Mouse (Mus musculus): ENCODE data around the gene Slc7a15. TPM values are rescaled to one million over a fixed set of nuclear protein-coding genes. Genes with fewer than 3 reads are reported as not detected.

Slc7a15 gene
- polyA plus RNA-seq, 1 experiment from 2014 or later, result not detected

- H3K9ac ChIP-seq (ENCODE audit: low read length), result no peak overlapping the region
- no peaks in the 10 kb centered on the region for H3K36me3 ChIP-seq (ENCODE audit: control insufficient read depth, insufficient read depth, low read length)
- no peak overlapping the region for H3K4me3 ChIP-seq (ENCODE audit: low read depth, low read length)
- ATAC-seq (ENCODE audit: insufficient number of reproducible peaks, low FRiP score, low TSS enrichment, low read depth) (no peak), DNase-seq (ENCODE audit: low spot score) (no peak)
- no peak overlapping the region for H3K4me2 ChIP-seq (ENCODE audit: low read depth, severe bottlenecking)
- WGBS, result 74% methylated on average over 4 of the region's 4 CpGs
- H3K4me1 ChIP-seq (ENCODE audit: control insufficient read depth, insufficient read depth, low read length), result no peaks in the 10 kb centered on the region
- H3K27ac ChIP-seq (replicated peaks; ENCODE audit: low read depth, low read length), result no peak overlapping the region
- H3K9me3 ChIP-seq (ENCODE audit: control insufficient read depth, low read length), result no peaks in the 10 kb centered on the region
- H3K27me3 ChIP-seq (ENCODE audit: control insufficient read depth, insufficient read depth, low read length), result no peaks in the 10 kb centered on the region
These were observed 109.8 kb downstream of the Slc7a15 start for GRCm38 (mm10) chr12:8489098-8489497.

- Histone ChIP-seq H3K4me1 (ENCODE audit: control insufficient read depth, insufficient read depth, low read length) (no peaks in the 10 kb centered on the region), H3K4me2 (ENCODE audit: low read depth, severe bottlenecking) (no peak overlapping the region), H3K9me3 (ENCODE audit: control insufficient read depth, low read length) (no peaks in the 10 kb centered on the region), H3K36me3 (ENCODE audit: control insufficient read depth, insufficient read depth, low read length) (no peaks in the 10 kb centered on the region), H3K27ac (replicated peaks; ENCODE audit: low read depth, low read length) (no peak overlapping the region), H3K27me3 (ENCODE audit: control insufficient read depth, insufficient read depth, low read length) (no peaks in the 10 kb centered on the region), H3K4me3 (ENCODE audit: low read depth, low read length) (no peak overlapping the region), H3K9ac (ENCODE audit: low read length) (no peak overlapping the region)
- ATAC-seq (ENCODE audit: insufficient number of reproducible peaks, low FRiP score, low TSS enrichment, low read depth) (no peak), DNase-seq (ENCODE audit: low spot score) (no peak)
- WGBS, result 88% methylated on average over 4 of the region's 4 CpGs
These were observed 110.2 kb downstream of the Slc7a15 start for GRCm38 (mm10) chr12:8488652-8488980.

- no peak for ATAC-seq (ENCODE audit: insufficient number of reproducible peaks, low FRiP score, low TSS enrichment, low read depth)
These were observed 110.8 kb downstream of the Slc7a15 start for GRCm38 (mm10) chr12:8487959-8488651.

GRCm38 (mm10) chr12:8487281-8487680 is 111.6 kb downstream of the Slc7a15 start:
- H3K4me2 ChIP-seq (ENCODE audit: low read depth, severe bottlenecking), result no peak overlapping the region

More at GRCm38 (mm10) chr12:8487959-8488651, 110.8 kb downstream of the Slc7a15 start:
- no peaks in the 10 kb centered on the region for H3K27me3 ChIP-seq (ENCODE audit: control insufficient read depth, insufficient read depth, low read length)
- H3K36me3 ChIP-seq (ENCODE audit: control insufficient read depth, insufficient read depth, low read length), result no peaks in the 10 kb centered on the region
- no peak overlapping the region; the same call in 1 of the 2 replicates for H3K27ac ChIP-seq (replicated peaks; ENCODE audit: low read depth, low read length)
- H3K4me1 ChIP-seq (ENCODE audit: control insufficient read depth, insufficient read depth, low read length), result no peaks in the 10 kb centered on the region
- H3K4me2 ChIP-seq (ENCODE audit: low read depth, severe bottlenecking), result no peak overlapping the region
- no peak overlapping the region for H3K9ac ChIP-seq (ENCODE audit: low read length)
- no peaks in the 10 kb centered on the region for H3K9me3 ChIP-seq (ENCODE audit: control insufficient read depth, low read length)
- WGBS, result 68% methylated on average over 5 of the region's 5 CpGs
- no peak for DNase-seq (ENCODE audit: low spot score)
- H3K4me3 ChIP-seq (ENCODE audit: low read depth, low read length), result no peak overlapping the region

GRCm38 (mm10) chr12:8485247-8485646 is 113.6 kb downstream of the Slc7a15 start:
- no peaks in the 10 kb centered on the region for H3K36me3 ChIP-seq (ENCODE audit: control insufficient read depth, insufficient read depth, low read length)
- whole genome bisulfite sequencing, result 77% methylated on average over 7 of the region's 7 CpGs
- H3K4me2 ChIP-seq (ENCODE audit: low read depth, severe bottlenecking), result no peak overlapping the region
- no peak overlapping the region for H3K4me3 ChIP-seq (ENCODE audit: low read depth, low read length)
- DNase-seq (ENCODE audit: low spot score), result no peak
- no peak overlapping the region for H3K9ac ChIP-seq (ENCODE audit: low read length)
- H3K27me3 ChIP-seq (ENCODE audit: control insufficient read depth, insufficient read depth, low read length), result no peaks in the 10 kb centered on the region
- no peaks in the 10 kb centered on the region for H3K4me1 ChIP-seq (ENCODE audit: control insufficient read depth, insufficient read depth, low read length)
- no peak overlapping the region for H3K27ac ChIP-seq (replicated peaks; ENCODE audit: low read depth, low read length)
- no peak for ATAC-seq (ENCODE audit: insufficient number of reproducible peaks, low FRiP score, low TSS enrichment, low read depth)
- H3K9me3 ChIP-seq (ENCODE audit: control insufficient read depth, low read length), result no peaks in the 10 kb centered on the region

More at GRCm38 (mm10) chr12:8487281-8487680, 111.6 kb downstream of the Slc7a15 start:
- Histone ChIP-seq H3K9ac (ENCODE audit: low read length) (no peak overlapping the region), H3K27ac (replicated peaks; ENCODE audit: low read depth, low read length) (no peak overlapping the region), H3K9me3 (ENCODE audit: control insufficient read depth, low read length) (no peaks in the 10 kb centered on the region), H3K36me3 (ENCODE audit: control insufficient read depth, insufficient read depth, low read length) (no peaks in the 10 kb centered on the region), H3K27me3 (ENCODE audit: control insufficient read depth, insufficient read depth, low read length) (no peaks in the 10 kb centered on the region), H3K4me1 (ENCODE audit: control insufficient read depth, insufficient read depth, low read length) (no peaks in the 10 kb centered on the region), H3K4me3 (ENCODE audit: low read depth, low read length) (no peak overlapping the region)
- WGBS, result 75% methylated on average over 1 of the region's 1 CpGs
- no peak for DNase-seq (ENCODE audit: low spot score)
- no peak for ATAC-seq (ENCODE audit: insufficient number of reproducible peaks, low FRiP score, low TSS enrichment, low read depth)

- H3K27ac ChIP-seq (replicated peaks; ENCODE audit: low read depth, low read length), result no peak overlapping the region
- no peaks in the 10 kb centered on the region for H3K9me3 ChIP-seq (ENCODE audit: control insufficient read depth, low read length)
- H3K4me3 ChIP-seq (ENCODE audit: low read depth, low read length), result no peak overlapping the region
- H3K36me3 ChIP-seq (ENCODE audit: control insufficient read depth, insufficient read depth, low read length), result no peaks in the 10 kb centered on the region
- no peak overlapping the region for H3K9ac ChIP-seq (ENCODE audit: low read length)
- H3K4me2 ChIP-seq (ENCODE audit: low read depth, severe bottlenecking), result no peak overlapping the region
- 69% methylated on average over 2 of the region's 2 CpGs for WGBS
- no peaks in the 10 kb centered on the region for H3K27me3 ChIP-seq (ENCODE audit: control insufficient read depth, insufficient read depth, low read length)
- DNase-seq (ENCODE audit: low spot score), result no peak
- no peaks in the 10 kb centered on the region for H3K4me1 ChIP-seq (ENCODE audit: control insufficient read depth, insufficient read depth, low read length)
- ATAC-seq (ENCODE audit: insufficient number of reproducible peaks, low FRiP score, low TSS enrichment, low read depth), result no peak
These were observed 116.7 kb downstream of the Slc7a15 start for GRCm38 (mm10) chr12:8482169-8482568.

Other genes with a start within 250 kb of the Slc7a15 start
- gene Rhob, start 99.1 kb downstream of the Slc7a15 start, polyA plus RNA-seq (2014; fragmentation: Nextera tagmentation; extraction: Ambion mirVana), result 27.6 and 28.7 TPM in 2 replicates
- 73.6 and 73.7 TPM in 2 replicates for gene Pum2, start 75.1 kb upstream of the Slc7a15 start, polyA plus RNA-seq (2014; fragmentation: Nextera tagmentation; extraction: Ambion mirVana)
- gene Sdc1, start 172.3 kb upstream of the Slc7a15 start, polyA plus RNA-seq (2014; fragmentation: Nextera tagmentation; extraction: Ambion mirVana), result 219 and 223 TPM in 2 replicates